Mouse (Mus musculus) embryonic fibroblast, embryonic 13.5 days (primary cell): ENCODE measurements around the gene Pyroxd1. TPM values are rescaled to one million over a fixed set of nuclear protein-coding genes. Genes with fewer than 3 reads are reported as not detected.
A peak's percentile ranks its signal among the peaks of the same experiment; 100 is the strongest.

ENCODE experiments used
- H3K27ac ChIP-seq: 2 replicates; pipeline ENCODE4 v1.5.1; 2012; ENCODE audit warnings: low read length, control low read depth, inconsistent platforms; ENCODE audit not compliant: insufficient read depth
- H3K4me1 ChIP-seq: 2 replicates; pipeline ENCODE4 v1.6.1; 2011; ENCODE audit warnings: low read length; ENCODE audit not compliant: control insufficient read depth, insufficient read depth
- H3K4me3 ChIP-seq: 2 replicates; pipeline ENCODE4 v1.5.1; 2011; ENCODE audit warnings: mild to moderate bottlenecking, control low read depth, low read length; ENCODE audit not compliant: insufficient read depth
- CTCF ChIP-seq: IDR thresholded peaks from 2 replicates; pipeline ENCODE4 v1.5.1; 2011; ENCODE audit warnings: mild to moderate bottlenecking, control low read depth, low read length, moderate library complexity, borderline replicate concordance; ENCODE audit not compliant: insufficient read depth
- POLR2A ChIP-seq: IDR thresholded peaks from 2 replicates; pipeline ENCODE4 v1.6.1; 2011; ENCODE audit warnings: low read depth, mild to moderate bottlenecking, control low read depth, low read length, moderate library complexity
- polyA plus RNA-seq: library from polyadenylated mRNA; stranded (reverse); fragments of >200 nt; gene quantifications from 2 replicates; pipeline ENCODE4 v1.2.4, GENCODE M21; 2011; ENCODE audit warnings: low read depth; ENCODE audit not compliant: missing spikeins, insufficient read length

Gene Pyroxd1
- polyA plus RNA-seq, 1 experiment: 15.3 TPM

GRCm38 (mm10) chr6:142389101-142389500 lies 43.6 kb downstream of the Pyroxd1 start:
- Histone ChIP-seq H3K27ac (peak overlapping the region; percentile 2; the same call in 1 of the 2 replicates), H3K4me3 (peak overlapping the region; percentile 51; the same call in 1 of the 2 replicates), H3K4me1 (peaks cover 11% of the 10 kb centered on the region)
- TF ChIP-seq POLR2A (no peak), CTCF (no peak)

GRCm38 (mm10) chr6:142392312-142392711 lies 46.9 kb downstream of the Pyroxd1 start:
- H3K27ac ChIP-seq: no peak overlapping the region

GRCm38 (mm10) chr6:142394669-142395068 lies 49.2 kb downstream of the Pyroxd1 start:
- H3K4me3 ChIP-seq: no peak overlapping the region
- TF ChIP-seq POLR2A: no peak
- TF ChIP-seq CTCF: no peak
- peaks cover 3% of the 10 kb centered on the region; the same call in 1 of the 2 replicates for H3K4me1 ChIP-seq
- H3K27ac ChIP-seq: no peak overlapping the region

More at GRCm38 (mm10) chr6:142392312-142392711, 46.9 kb downstream of the Pyroxd1 start:
- Histone ChIP-seq H3K4me1 (peaks cover 11% of the 10 kb centered on the region), H3K4me3 (no peak overlapping the region)
- TF ChIP-seq CTCF (no peak), POLR2A (no peak)

- Histone ChIP-seq H3K27ac (no peak overlapping the region), H3K4me3 (no peak overlapping the region), H3K4me1 (no peaks in the 10 kb centered on the region)
- TF ChIP-seq POLR2A (no peak), CTCF (no peak)
Observed at GRCm38 (mm10) chr6:142395756-142396155, 50.3 kb downstream of the Pyroxd1 start.

- H3K4me3 ChIP-seq: no peak overlapping the region
- no peaks in the 10 kb centered on the region for H3K4me1 ChIP-seq
- H3K27ac ChIP-seq: no peak overlapping the region
- TF ChIP-seq CTCF (no peak), POLR2A (no peak)
Observed at GRCm38 (mm10) chr6:142411140-142411539, 65.7 kb downstream of the Pyroxd1 start.

Other genes with a start within 250 kb of the Pyroxd1 start
- gene Slco1a6, start 137.1 kb upstream of the Pyroxd1 start, polyA plus RNA-seq: not detected in 2 replicates
- not detected in 2 replicates for gene Iapp, start 47.2 kb upstream of the Pyroxd1 start, polyA plus RNA-seq
- 0.30 TPM in 2 replicates for gene Slco1a5, start 22.7 kb upstream of the Pyroxd1 start, polyA plus RNA-seq
- gene Recql, start 41.4 kb downstream of the Pyroxd1 start, polyA plus RNA-seq: 28.2 and 36.2 TPM in 2 replicates
- 78.3 and 88.1 TPM in 2 replicates for gene Golt1b, start 41.6 kb downstream of the Pyroxd1 start, polyA plus RNA-seq
- 1.6 and 2.6 TPM in 2 replicates for gene Spx, start 67.8 kb downstream of the Pyroxd1 start, polyA plus RNA-seq
- gene Gys2, start 127.5 kb downstream of the Pyroxd1 start, polyA plus RNA-seq: not detected in 2 replicates
- 77.4 and 79.9 TPM in 2 replicates for gene Ldhb, start 162.3 kb downstream of the Pyroxd1 start, polyA plus RNA-seq
- 0.32 and 1.7 TPM in 2 replicates for gene Kcnj8, start 226.0 kb downstream of the Pyroxd1 start, polyA plus RNA-seq